Mouse (Mus musculus): ENCODE results near the gene Reep3.

The Reep3 gene

DNA sequence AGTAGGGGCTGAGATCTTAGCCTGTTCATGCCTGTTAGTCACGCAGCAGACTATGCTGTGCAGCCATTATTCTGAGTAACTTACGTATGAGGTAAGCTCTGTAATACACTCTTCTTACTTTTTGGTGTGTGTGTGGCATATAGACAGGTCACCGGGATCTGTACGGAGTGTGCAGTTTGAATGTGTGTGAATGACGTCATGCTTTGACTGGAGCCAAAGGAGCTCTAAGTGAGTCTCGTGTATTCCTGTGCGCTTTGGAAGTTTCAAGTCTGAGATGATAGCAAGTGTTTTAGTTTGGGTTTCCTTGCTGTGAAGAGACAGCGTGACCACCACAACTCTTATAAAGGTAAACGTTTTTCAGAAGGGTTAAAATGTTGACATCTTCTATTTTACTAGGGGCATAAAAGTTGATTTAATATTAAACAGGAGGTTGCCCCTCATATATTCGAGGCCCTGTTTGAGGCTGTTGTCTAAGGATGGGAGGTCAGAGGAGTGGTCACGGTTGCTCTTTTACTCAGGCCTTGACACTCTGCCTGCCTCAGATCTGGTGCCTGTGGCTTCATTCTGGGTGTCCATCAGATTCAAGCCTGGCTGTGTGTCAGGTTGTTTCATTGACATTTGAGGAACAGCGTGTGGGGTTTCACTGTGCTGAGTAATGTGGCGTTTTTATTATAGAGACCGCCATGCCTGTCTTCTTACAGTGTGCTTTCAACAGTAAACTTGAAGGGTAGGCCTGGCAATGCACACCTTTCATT is 14.5 kb upstream of the Reep3 start:
- DNase-seq (ENCODE audit: low read depth, low spot score) = no peak

DNA sequence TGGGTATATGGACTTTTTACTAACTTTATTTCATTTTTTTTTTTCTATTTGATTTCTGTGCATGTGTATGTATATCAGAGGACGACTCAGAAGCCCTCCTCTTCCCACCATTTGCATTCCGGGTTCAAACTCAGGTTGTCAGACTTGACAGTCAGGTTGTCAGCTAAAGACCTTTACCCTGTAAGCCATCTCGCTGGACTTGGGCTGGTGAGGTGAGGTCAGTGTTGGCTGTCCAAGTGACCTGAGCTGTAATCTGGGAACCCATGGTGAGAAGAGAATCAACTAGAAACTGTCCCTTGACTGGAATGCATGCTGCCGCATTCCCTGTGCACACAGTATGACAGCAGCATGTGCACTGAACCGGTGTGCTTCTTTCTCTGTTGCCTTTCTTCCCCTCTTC is 12.9 kb upstream of the Reep3 start:
- DNase-seq (ENCODE audit: low read depth, low spot score) = no peak

DNA sequence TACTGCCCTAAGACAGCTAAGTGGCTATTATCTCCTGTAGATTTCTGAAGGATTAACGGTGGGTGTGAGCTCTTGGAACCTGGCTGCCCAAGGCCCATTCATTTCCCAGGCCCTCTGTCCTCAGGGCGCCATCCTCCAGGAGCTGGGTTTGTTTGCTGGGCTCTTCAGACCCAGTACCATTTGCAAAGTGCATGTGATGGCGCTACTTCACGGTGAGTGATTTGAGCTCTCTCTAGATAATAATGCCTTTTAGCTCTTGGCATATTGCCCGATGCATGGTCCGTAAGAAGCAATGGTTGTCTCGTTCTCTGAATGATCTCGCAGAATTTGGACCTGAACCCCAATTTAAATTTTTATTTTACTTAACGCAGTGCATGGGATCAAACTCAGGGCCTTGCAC is 11.4 kb upstream of the Reep3 start:
- no peak for DNase-seq (ENCODE audit: low read depth, low spot score)

DNA sequence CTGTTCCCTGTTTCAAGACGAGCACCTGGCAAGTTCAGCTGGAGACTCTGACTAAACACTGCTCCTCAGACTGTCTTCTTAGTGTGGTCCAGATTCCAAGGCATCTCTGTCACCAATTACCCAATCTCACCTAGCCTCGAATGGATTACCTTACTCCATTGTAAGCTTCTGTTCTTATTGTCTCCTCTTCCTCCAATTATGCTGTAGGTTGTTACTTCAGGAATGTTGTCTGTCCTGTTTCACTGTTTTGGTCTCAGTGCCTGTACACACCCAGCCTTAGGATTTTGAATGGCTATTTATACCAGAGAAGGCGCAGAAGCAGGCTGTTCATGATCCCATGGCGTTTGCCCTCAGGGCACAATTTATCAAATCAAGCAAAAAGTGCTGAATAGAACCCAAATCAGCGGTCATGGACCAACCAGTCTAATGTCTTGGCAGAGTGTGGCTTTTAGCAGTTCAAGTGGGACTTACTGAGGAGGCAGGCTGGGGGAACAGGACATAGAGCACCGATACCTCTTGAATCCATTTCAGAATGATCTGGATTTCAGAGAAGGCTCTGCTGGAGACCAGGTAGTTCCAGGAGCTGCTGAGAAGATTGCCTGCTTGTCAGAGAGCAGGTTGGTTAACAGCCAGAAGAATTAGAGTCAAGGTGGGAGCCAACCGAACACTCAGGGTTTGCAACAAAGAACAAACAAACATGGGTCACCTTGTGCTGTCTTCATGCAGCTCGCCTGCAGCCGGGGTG is 10.4 kb upstream of the Reep3 start:
- DNase-seq (ENCODE audit: low read depth, low spot score) = no peak

DNA sequence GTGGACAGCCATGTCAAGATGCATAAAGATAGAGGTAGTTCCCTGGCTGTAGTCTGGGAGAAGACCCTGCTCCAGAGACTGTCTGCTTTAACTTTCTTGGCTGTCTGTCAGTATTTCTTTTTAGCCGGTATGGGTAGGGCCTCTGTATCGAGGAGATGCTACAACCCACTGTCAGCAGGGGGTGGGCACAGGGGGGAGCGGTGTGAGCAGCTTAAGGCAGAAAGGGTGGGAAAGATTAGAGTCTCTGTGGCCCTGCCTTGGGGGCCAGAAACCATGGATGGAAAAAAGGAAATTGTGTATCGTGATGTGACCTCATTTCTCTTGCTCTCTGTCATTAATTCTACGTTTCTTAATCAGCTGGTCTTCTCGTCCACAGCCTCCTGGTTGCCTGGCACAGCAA is 9.7 kb upstream of the Reep3 start:
- no peak for DNase-seq (ENCODE audit: low read depth, low spot score)

DNA sequence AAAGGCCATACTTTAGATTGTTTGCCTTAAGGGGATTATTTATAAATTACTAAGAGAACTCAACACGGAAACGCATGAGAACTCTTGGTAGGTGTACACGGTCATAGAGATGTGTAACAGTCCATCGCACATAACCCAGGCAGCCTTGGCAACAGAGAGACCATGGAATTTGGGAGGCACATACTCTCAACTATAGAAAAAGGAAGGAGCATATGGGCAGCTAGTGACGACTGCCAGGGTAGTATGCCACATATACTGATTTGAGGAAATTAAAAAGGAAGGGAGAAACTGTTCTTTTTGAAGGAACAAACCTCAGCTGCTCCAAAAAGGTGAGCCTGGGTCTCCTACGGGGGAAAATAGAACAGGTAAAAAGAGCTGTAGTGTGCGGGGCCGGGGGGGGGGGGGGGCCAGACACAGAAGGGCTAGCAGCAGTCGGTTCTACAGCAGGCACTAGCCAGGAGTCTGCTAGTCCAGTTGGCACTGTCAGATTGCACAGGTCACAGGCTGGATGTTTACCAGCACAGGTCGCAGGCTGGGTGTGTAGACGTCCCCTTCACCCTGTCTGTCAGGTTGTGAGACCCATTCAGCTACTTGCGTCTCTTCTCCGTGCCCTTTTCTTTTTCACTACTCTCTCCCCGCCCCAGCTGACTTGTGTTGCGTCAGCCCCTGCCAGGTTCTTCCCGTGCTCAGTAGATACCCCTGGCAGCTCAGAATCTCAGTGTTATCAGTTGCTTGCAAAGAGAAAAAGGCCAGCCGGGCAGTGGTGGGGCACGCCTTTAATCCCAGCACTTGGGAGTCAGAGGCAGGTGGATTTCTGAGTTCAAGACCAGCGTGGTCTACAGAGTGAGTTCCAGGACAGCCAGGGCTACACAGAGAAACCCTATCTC is 8.8 kb upstream of the Reep3 start:
- DNase-seq (ENCODE audit: low read depth, low spot score) = no peak

DNA sequence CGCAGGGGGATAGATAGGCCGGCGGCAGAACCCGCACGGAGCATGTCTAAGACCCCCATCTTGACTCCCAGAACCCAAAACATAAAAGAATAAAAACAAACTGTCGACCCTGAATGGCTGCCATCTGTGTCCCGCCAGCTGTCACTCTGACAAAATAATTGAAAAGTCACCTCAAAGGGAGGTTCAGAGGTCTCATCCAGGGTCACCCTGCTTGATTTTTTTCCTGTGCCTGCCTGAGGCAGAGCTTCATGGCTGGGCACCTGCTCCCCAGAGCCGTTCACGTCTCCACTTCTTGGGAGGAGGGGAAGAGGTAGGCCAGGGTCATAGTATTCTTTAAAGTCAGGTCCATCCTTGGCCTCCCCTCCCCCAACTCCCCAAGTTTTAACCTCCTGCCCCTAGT is 7.8 kb upstream of the Reep3 start:
- DNase-seq (ENCODE audit: low read depth, low spot score) = peak; percentile 56

DNA sequence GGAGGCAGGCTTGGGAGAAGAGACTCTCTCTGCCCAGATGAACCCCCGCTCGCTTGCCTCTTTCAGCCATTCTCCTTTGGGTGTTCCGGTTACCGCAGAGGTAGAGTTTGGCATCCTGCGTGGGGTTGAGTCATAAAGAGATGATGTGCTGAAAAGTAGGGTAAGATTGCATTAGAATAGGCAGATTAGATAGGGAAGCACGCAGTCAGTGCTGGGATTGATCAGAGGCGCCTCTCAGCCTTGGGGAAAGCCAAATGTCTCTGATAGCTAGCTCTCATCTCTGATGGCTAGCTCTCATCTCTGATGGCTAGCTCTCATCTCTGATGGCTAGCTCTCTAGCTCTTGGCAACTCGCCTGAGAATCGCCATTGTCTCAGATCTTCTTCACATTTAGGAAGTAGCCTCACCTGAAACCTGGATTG is 4.1 kb upstream of the Reep3 start:
- no peak for DNase-seq (ENCODE audit: low read depth, low spot score)

DNA sequence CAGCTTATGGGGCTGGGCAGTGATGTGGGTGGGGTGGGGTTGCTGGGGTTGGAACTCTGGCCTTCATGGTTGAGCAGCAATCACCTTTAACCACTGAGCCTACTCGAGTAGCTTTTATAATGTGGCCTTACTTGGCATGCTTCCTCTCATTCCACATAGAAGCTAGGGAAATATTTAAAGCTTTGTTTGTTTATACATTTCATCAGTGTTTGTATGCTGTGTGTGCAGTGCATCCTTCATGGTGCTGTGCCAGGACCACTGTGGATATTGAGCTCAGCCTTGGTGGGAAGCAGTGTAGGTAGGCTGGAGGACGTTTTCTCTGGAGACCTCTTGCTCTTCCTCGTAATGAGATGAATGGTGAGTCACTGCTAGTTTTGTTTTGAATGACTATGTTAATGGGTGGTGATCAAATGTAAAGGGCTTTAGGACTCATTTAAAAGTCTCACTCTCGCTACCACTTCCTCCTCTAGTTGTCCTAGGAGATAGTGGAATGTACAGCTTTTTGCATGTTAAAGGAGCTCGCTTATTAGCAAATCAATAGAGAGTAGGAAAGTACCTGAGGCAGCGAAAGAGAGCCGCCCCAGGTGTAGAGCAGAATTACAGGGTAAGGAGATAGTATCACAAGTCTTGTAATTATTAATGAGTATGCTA is 3.4 kb upstream of the Reep3 start:
- DNase-seq (ENCODE audit: low read depth, low spot score) = no peak

DNA sequence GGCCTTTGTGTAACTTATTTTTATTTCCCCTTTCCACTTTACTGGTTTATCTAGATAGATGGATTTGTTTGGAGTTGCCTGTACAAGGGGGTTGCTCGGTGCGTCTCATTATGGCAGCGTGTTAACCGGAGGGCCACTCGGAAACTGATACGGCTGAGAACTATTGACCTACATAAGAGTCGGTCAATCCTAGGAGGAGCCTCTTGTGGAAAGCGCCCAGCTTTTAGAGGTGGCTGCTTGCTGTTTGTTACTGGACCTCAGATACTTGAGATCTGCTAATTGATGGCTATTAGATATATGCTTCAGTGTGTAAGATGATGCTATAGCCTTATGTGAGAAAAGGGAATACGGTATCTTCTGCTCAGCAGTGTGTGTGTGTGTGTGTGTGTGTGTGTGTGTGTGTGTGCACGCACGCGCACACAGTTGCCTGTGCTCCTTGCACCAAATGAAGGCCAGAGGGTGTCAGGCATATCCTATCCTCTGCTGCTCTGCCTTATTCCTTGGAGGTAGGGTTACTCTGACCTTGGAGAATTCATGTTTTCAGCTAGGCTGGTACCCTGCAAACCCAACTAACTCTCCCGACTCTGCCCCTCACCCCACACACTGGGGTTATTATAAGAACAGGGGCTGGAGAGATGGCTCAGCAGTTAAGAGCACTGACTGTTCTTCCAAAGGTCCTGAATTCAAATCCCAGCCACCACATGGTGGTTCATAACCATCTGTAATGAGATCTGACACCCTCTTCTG is 2.6 kb upstream of the Reep3 start:
- no peak for DNase-seq (ENCODE audit: low read depth, low spot score)

DNA sequence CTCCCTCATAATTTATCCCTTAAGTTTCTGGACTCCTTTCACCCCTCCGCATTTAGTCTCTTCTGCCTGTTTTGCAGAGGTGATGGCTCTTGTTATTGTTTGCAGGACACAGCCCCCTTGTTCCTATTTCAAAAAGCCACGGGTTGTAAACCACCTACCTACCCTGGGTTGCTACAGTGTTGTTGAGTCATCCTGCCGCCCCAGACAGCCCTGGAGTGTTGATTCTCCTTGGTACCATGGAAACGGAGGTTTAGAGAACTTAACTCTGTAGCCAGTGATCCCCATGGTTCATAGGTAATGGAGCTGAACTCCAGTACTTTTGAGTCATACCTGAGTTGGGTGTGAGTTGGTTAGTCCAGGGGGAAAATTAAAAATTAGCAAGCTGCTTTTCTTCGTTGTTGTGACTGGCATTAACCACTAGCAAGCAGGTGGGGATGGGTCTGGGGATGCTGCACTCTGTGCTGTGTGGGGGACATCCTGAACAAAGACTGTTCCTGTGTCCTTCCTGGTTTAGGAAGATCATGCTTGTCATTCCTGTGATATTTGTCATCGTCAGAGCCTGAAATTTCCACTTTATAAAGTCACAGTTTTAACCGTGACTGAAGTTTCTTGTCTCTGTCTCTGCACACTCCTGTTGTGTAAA is 1.8 kb upstream of the Reep3 start:
- DNase-seq (ENCODE audit: low read depth, low spot score) = peak; percentile 57

DNA sequence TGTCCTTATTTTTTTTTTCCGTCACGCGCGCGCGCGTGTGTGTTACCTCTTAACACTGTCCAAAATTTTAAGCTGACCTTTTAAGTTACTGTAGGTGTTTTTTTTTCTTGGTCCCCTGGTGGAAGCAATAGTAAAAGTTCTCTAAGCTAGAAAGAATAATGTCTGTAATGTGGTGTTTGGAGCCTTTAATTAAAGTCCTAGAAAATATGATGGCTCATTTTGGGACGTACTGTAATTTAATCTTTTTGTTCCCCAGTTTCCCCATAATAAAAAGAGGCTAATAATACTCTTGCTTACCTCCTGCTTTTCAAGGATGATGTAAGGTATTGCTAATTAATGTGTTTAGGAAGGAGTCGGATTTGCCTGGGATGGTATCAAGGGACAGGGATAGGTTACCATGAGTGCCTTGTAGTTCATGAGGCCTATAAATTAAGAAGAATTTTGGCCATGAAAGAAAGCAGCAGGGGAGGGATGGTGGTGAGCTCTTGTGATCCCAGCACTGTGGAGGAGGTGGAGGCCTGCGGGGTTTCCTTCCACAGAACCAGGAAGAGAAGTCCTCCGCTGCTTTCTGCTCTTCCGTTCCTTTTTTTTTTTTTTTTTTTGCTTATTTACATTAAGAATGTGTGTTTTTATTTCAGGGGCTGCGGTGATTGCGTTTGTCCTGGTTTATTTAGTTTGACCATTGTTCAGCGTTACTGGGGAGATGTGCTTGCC is 849 bp upstream of the Reep3 start:
- peak; percentile 53 for DNase-seq (ENCODE audit: low read depth, low spot score)

DNA sequence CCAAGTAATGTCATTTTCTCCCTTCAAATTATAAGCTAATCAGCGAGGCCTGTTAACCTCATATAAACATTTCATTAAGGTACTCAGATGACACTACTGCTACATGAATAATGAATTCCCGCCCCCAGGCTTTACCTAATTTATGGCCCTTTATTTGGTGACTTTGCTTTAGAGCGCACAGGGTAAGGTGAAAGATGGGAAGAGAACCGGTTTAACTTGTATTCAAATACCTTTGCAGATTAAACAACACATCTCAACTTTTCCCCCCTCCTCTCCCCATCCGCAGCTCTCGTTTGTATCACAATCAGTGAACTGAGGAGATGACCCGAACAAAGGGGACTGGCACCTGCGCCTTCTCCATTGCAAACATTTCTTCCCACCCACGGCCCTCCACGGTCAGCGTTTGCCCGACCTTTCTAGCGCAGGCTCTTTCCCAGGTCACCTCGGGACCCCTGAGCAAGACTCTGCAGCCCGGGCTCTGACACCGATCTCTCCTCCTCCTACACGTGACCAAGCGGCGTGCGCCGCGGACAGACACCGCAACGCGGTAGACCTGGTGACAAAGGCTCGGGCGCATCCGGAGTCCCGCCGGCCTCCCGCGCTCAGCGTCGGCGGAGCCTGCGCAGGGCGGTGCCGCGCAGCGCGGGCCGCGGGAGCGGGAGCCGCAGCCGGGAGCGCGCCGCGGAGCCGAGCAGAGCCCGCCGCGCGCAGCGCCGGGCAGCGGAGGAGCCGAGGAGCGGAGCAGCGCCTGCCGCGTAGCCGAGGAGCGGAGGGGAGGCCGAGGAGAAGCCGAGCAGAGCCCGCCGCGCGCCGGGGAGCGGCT is 736 bp downstream of the Reep3 start, which contains the start of gene Jmjd1c:
Gene Jmjd1c, plus strand, starts transcription at position 328 of the 823 bp plus-strand sequence.
- peak; percentile 92 for DNase-seq (ENCODE audit: low read depth, low spot score)

DNA sequence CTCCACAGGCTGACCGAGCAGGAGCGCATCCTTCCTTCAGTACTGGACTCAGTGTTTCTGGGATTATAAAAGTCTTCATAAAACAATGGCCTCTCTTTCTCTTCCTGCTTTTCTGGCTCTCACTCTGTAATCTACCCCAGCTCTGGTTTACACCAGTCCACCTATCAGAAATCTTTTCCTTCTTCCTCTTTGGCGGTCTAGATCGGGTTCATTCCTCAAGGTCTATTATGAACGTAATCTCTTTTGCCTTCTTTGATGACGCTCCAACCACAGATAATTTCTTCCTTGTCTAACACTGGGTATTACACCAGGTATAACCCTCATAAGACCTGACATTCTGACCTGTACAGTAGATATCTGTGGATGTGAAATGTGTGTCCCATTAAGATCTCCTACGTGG is 1.8 kb downstream of the Reep3 start:
- DNase-seq (ENCODE audit: low read depth, low spot score) = no peak

DNA sequence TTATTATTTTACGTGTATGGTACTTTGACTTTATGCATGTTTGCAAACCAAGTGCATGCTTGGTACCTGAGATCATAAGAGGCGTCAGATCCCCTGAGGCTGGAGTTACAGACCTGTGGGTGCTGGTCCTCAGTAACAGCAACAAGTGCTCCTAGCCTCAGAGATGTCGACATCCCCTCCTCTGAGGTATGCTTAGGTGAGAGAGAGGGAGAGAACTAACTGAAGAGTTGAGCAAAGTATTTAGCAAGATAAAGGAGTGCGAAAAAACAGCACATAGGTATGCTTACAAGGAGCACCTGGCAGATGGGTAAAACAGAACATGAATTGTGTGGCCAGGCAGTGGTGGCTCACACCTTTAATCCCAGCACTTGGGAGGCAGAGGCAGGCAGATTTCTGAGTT is 6.1 kb downstream of the Reep3 start:
- DNase-seq (ENCODE audit: low read depth, low spot score) = no peak

DNA sequence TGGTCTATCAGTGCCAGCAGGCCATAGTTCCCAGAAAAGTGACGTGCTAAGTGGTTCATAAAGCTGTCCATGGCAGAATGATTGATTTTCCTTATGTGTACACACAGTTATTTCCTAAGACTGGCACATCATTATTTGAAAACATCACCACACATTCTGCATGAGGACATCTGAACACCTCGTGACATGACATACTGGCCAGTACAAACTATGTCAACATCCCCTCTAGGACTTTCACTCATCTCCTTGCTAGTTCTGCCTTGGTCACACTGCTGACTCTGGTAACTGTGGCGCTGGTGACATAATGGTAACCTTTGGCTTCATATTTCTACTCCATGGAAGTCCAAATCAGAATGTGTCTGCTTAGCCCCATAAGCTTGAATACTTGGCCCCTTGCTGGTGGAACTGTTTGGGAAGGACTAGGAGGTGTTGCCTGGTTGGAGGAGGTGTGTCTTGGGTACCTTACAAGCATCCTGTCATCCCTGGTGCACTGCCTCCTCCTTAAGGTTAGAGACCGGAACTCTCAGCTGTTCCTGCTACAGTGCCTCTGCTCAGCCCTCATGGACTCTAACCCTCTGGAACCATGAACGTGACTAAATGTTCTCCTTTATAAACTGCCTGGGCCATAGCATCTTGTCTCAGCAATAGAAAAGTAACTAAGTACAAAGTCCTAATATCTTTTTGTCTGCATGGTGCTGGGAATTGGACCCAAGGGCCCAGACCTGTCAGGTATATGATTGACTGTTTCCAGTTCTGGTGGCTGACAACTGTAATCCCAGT is 9.1 kb downstream of the Reep3 start:
- DNase-seq (ENCODE audit: low read depth, low spot score) = no peak

DNA sequence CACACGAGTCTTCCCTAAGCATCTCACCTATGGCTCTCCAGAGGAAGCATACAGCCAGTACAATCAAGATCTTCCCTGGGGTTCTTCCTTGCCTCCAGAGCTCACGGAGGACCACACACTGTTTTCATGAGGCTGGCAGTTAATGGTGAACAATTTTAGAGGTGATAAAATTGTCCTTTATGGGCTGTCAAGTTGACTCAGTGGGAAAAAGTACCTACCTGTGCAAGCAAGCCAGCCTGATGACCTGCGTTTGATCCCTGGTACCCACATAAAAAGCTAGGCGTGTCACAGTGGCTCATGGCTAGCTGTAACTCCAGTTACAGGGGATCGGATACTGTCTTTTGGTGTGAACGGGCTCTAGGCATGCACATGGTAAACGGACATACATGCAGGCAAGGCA is 10.8 kb downstream of the Reep3 start:
- no peak for DNase-seq (ENCODE audit: low read depth, low spot score)

DNA sequence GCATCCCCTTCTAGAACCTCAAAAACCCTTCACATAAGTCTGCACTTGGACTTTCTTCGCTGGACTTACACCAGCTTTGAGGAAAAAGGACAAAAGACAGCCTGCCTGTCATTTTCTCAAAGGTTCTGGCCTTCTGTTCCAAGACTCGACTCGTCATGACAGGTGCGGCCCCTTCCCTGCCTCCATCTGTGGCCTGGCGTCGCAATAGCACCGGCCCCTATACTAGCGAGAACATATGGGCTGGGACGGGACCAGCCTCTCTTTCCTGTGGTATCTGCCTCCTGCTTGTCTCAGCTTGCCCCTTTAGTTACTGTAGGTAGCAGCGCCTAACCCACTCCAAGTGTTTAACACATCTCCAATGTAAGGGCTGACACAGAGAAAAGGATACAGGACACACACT is 11.6 kb downstream of the Reep3 start:
- no peak for DNase-seq (ENCODE audit: low read depth, low spot score)

Measured in mesoderm, embryonic 11.5 days (tissue).